In the genomic region with DNA sequence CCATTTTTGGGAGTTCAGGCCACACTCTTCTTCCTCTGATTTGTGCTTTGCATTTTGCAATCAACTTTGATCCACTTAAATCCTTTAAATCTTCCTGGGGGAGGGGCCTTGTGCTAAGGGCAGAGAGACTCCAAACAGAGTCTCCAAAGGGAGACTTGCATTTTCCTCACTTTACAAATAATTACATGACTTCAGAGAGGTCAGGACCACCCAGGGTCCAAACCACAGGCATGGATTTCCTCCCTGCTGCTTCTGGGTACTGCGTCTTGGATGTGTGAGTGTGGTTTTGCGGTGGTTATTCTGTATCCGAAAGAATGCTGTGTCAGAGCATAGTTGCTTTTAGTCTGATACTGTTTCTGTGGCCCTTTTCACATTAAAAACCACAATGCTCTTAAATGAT, we compare ENCODE assay signal across 15 mouse cellular contexts.
DNase-seq lines count a peak whose midpoint lies in the region; ATAC-seq and TF ChIP-seq lines count a peak whose summit lies in the region.
"Had no signal": no experiment of that assay in that cellular context is flagged by ENCODE, and none has a peak within 500 bp of the region (broad histone marks: within the 10 kb centered on the region; RNA-seq: fewer than 3 reads in every experiment).

No protein-coding gene starts in this region.

- no peaks in the 10 kb centered on the region for H3K36me3 ChIP-seq in heart, embryonic 10.5 days
- H3K36me3 ChIP-seq in kidney, embryonic 16.5 days (ENCODE audit: insufficient read depth, low read length) = no peaks in the 10 kb centered on the region
- no peaks in the 10 kb centered on the region for H3K36me3 ChIP-seq in embryonic facial prominence, embryonic 10.5 days (replicated peaks)
- H3K36me3 ChIP-seq in limb, embryonic 15.5 days = no peaks in the 10 kb centered on the region; the same call in 1 of the 2 replicates
- H3K36me3 ChIP-seq: G1E had no signal

- H3K9me3 ChIP-seq in heart, embryonic 10.5 days = no peaks in the 10 kb centered on the region
- H3K9me3 ChIP-seq in kidney, embryonic 16.5 days (ENCODE audit: low read length) = no peaks in the 10 kb centered on the region
- no peaks in the 10 kb centered on the region for H3K9me3 ChIP-seq in embryonic facial prominence, embryonic 10.5 days
- H3K9me3 ChIP-seq in limb, embryonic 15.5 days = no peaks in the 10 kb centered on the region

- H3K27ac ChIP-seq in heart, embryonic 10.5 days = peak overlapping the region; percentile 60; the same call in 1 of the 2 replicates
- H3K27ac ChIP-seq in kidney, embryonic 16.5 days (ENCODE audit: low read length) = no peak overlapping the region
- H3K27ac ChIP-seq in embryonic facial prominence, embryonic 10.5 days (replicated peaks) = no peak overlapping the region; the same call in 1 of the 2 replicates
- 0 out of 2 replicates have a peak overlapping the region, but pooled peaks have one; percentile 7 for H3K27ac ChIP-seq in limb, embryonic 15.5 days
- no peak overlapping the region for H3K27ac ChIP-seq in gastrocnemius, adult 2 months

- no peaks in the 10 kb centered on the region for H3K27me3 ChIP-seq in heart, embryonic 10.5 days (ENCODE audit: insufficient read depth, poor library complexity, severe bottlenecking)
- no peaks in the 10 kb centered on the region for H3K27me3 ChIP-seq in kidney, embryonic 16.5 days (ENCODE audit: insufficient read depth, low read length)
- H3K27me3 ChIP-seq in embryonic facial prominence, embryonic 10.5 days (replicated peaks; ENCODE audit: low read depth, poor library complexity, severe bottlenecking) = no peaks in the 10 kb centered on the region
- H3K27me3 ChIP-seq in limb, embryonic 15.5 days = no peaks in the 10 kb centered on the region

- DNase-seq in heart, embryonic 10.5 days (ENCODE audit: low spot score) = no peak
- DNase-seq in heart, postnatal 14 days = no peak
- DNase-seq in kidney, postnatal 10 days = peak; percentile 62
- peak; percentile 58 for DNase-seq in embryonic facial prominence, embryonic 10.5 days (ENCODE audit: low spot score)
- no peak for DNase-seq in gastrocnemius, adult 2 months
- DNase-seq in urinary bladder, adult 18-20 months (ENCODE audit: low spot score in 2 of 2) = no peak
- DNase-seq: B cell, adult 2 months; cerebellum, adult 9-11 months; heart, postnatal 4 days; kidney, postnatal 36 days; liver, postnatal 0 days; thymus, postnatal 25 days had no signal

- peaks cover 79% of the 10 kb centered on the region for H3K4me1 ChIP-seq in heart, embryonic 10.5 days
- H3K4me1 ChIP-seq in kidney, embryonic 16.5 days (ENCODE audit: insufficient read depth, low read length) = peaks cover 77% of the 10 kb centered on the region
- H3K4me1 ChIP-seq in embryonic facial prominence, embryonic 10.5 days = peaks cover 88% of the 10 kb centered on the region
- peaks cover 37% of the 10 kb centered on the region for H3K4me1 ChIP-seq in limb, embryonic 15.5 days

- intact Hi-C loops in heart, postnatal 14 days (cut with DNase I) = no loop called here
- intact Hi-C loops in gastrocnemius, adult 2 months (cut with DNase I) = loop anchor here (5.0 kb wide), 1 partner anchor 59 kb away; the partner anchor contains the start of gene Fat1

- no peak for ATAC-seq in kidney, embryonic 16.5 days (ENCODE audit: low FRiP score, low TSS enrichment)
- peak; percentile 36; the same call in 1 of the 2 replicates for ATAC-seq in limb, embryonic 15.5 days (ENCODE audit: insufficient number of reproducible peaks, low FRiP score, low TSS enrichment, low read depth)
- ATAC-seq: liver, postnatal 0 days had no signal

- no peak for TF ChIP-seq CTCF in gastrocnemius, adult 2 months (IDR thresholded peaks at IDR 0.05)

- no peak overlapping the region for H3K4me3 ChIP-seq in heart, embryonic 10.5 days
- no peak overlapping the region for H3K4me3 ChIP-seq in kidney, embryonic 16.5 days (ENCODE audit: low read length)
- H3K4me3 ChIP-seq in embryonic facial prominence, embryonic 10.5 days = no peak overlapping the region
- H3K4me3 ChIP-seq in limb, embryonic 15.5 days = no peak overlapping the region
- H3K4me3 ChIP-seq in gastrocnemius, adult 2 months = no peak overlapping the region

- WGBS in heart, embryonic 10.5 days = 58% methylated on average over 3 of the region's 3 CpGs
- 24% methylated on average over 3 of the region's 3 CpGs for WGBS in kidney, embryonic 16.5 days
- WGBS in embryonic facial prominence, embryonic 10.5 days = 18% methylated on average over 3 of the region's 3 CpGs
- 41% methylated on average over 3 of the region's 3 CpGs for whole genome bisulfite sequencing in limb, embryonic 15.5 days

- H3K9ac ChIP-seq in kidney, embryonic 16.5 days (replicated peaks; ENCODE audit: low read length) = no peak overlapping the region
- H3K9ac ChIP-seq in limb, embryonic 15.5 days = no peak overlapping the region
- H3K9ac ChIP-seq: liver, postnatal 0 days had no signal

- H3K4me2 ChIP-seq in kidney, embryonic 16.5 days (replicated peaks; ENCODE audit: low read depth, low read length) = no peak overlapping the region
- no peak overlapping the region for H3K4me2 ChIP-seq in limb, embryonic 15.5 days

Comparison
In these comparisons a context has a peak if more than half of its experiments do, and no peak if none do; other contexts are left out.
1. DNase-seq: peak in kidney, postnatal 10 days (single experiment) and embryonic facial prominence, embryonic 10.5 days (single experiment); none in heart, embryonic 10.5 days (single experiment), heart, postnatal 14 days (0 of 2), gastrocnemius, adult 2 months (single experiment) and urinary bladder, adult 18-20 months (0 of 2).
2. H3K27ac ChIP-seq: peak in heart, embryonic 10.5 days (single experiment) and limb, embryonic 15.5 days (single experiment); none in kidney, embryonic 16.5 days (single experiment), embryonic facial prominence, embryonic 10.5 days (single experiment) and gastrocnemius, adult 2 months (single experiment).